Mouse (Mus musculus): ENCODE measurements around the gene 4933434E20Rik. TPM values are rescaled to one million over a fixed set of nuclear protein-coding genes. Genes with fewer than 3 reads are reported as not detected.

Gene 4933434E20Rik
- 51.5 and 53.0 TPM in 2 replicates for total RNA-seq (2017)

- ATAC-seq (replicated peaks in 1 of 2; ENCODE audit: insufficient read depth in 1 of 2, low FRiP score in 2 of 2, low TSS enrichment in 1 of 2, low read depth in 1 of 2, poor library complexity in 2 of 2, severe bottlenecking in 2 of 2): peak; percentile 34 to 55
These were observed at the start of gene 4933434E20Rik for GRCm38 (mm10) chr3:90051441-90052350. Gene 4933434E20Rik, plus strand, starts transcription at chr3:90051636.

GRCm38 (mm10) chr3:90004091-90004796 lies 47.2 kb upstream of the 4933434E20Rik start:
- no peak for ATAC-seq (replicated peaks in 1 of 2; ENCODE audit: insufficient read depth in 1 of 2, low FRiP score in 2 of 2, low TSS enrichment in 1 of 2, low read depth in 1 of 2, poor library complexity in 2 of 2, severe bottlenecking in 2 of 2)

GRCm38 (mm10) chr3:90010291-90010690 lies 41.1 kb upstream of the 4933434E20Rik start:
- ATAC-seq (replicated peaks in 1 of 2; ENCODE audit: insufficient read depth in 1 of 2, low FRiP score in 2 of 2, low TSS enrichment in 1 of 2, low read depth in 1 of 2, poor library complexity in 2 of 2, severe bottlenecking in 2 of 2): no peak

GRCm38 (mm10) chr3:90016626-90017025 lies 34.8 kb upstream of the 4933434E20Rik start:
- ATAC-seq (replicated peaks in 1 of 2; ENCODE audit: insufficient read depth in 1 of 2, low FRiP score in 2 of 2, low TSS enrichment in 1 of 2, low read depth in 1 of 2, poor library complexity in 2 of 2, severe bottlenecking in 2 of 2): no peak

GRCm38 (mm10) chr3:90034653-90035052 lies 16.8 kb upstream of the 4933434E20Rik start:
- ATAC-seq (replicated peaks in 1 of 2; ENCODE audit: insufficient read depth in 1 of 2, low FRiP score in 2 of 2, low TSS enrichment in 1 of 2, low read depth in 1 of 2, poor library complexity in 2 of 2, severe bottlenecking in 2 of 2): no peak

GRCm38 (mm10) chr3:90036263-90036662 lies 15.2 kb upstream of the 4933434E20Rik start:
- no peak for ATAC-seq (replicated peaks in 1 of 2; ENCODE audit: insufficient read depth in 1 of 2, low FRiP score in 2 of 2, low TSS enrichment in 1 of 2, low read depth in 1 of 2, poor library complexity in 2 of 2, severe bottlenecking in 2 of 2)

- ATAC-seq (replicated peaks in 1 of 2; ENCODE audit: insufficient read depth in 1 of 2, low FRiP score in 2 of 2, low TSS enrichment in 1 of 2, low read depth in 1 of 2, poor library complexity in 2 of 2, severe bottlenecking in 2 of 2): no peak
These were observed 1.7 kb upstream of the 4933434E20Rik start for GRCm38 (mm10) chr3:90049691-90050090.

- ATAC-seq (replicated peaks in 1 of 2; ENCODE audit: insufficient read depth in 1 of 2, low FRiP score in 2 of 2, low TSS enrichment in 1 of 2, low read depth in 1 of 2, poor library complexity in 2 of 2, severe bottlenecking in 2 of 2): peak; percentile 74 to 87
These were observed 1.2 kb downstream of the 4933434E20Rik start, which contains the start of gene Ubap2l for GRCm38 (mm10) chr3:90052351-90053241. Gene Ubap2l, minus strand, starts transcription at chr3:90052628.

- no peak for ATAC-seq (replicated peaks in 1 of 2; ENCODE audit: insufficient read depth in 1 of 2, low FRiP score in 2 of 2, low TSS enrichment in 1 of 2, low read depth in 1 of 2, poor library complexity in 2 of 2, severe bottlenecking in 2 of 2)
These were observed 10.1 kb downstream of the 4933434E20Rik start for GRCm38 (mm10) chr3:90061549-90061948.

- ATAC-seq (replicated peaks in 1 of 2; ENCODE audit: insufficient read depth in 1 of 2, low FRiP score in 2 of 2, low TSS enrichment in 1 of 2, low read depth in 1 of 2, poor library complexity in 2 of 2, severe bottlenecking in 2 of 2): no peak
These were observed 11.1 kb downstream of the 4933434E20Rik start for GRCm38 (mm10) chr3:90062539-90062938.

GRCm38 (mm10) chr3:90064383-90064782 lies 12.9 kb downstream of the 4933434E20Rik start:
- no peak for ATAC-seq (replicated peaks in 1 of 2; ENCODE audit: insufficient read depth in 1 of 2, low FRiP score in 2 of 2, low TSS enrichment in 1 of 2, low read depth in 1 of 2, poor library complexity in 2 of 2, severe bottlenecking in 2 of 2)

GRCm38 (mm10) chr3:90065553-90065952 lies 14.1 kb downstream of the 4933434E20Rik start:
- ATAC-seq (replicated peaks in 1 of 2; ENCODE audit: insufficient read depth in 1 of 2, low FRiP score in 2 of 2, low TSS enrichment in 1 of 2, low read depth in 1 of 2, poor library complexity in 2 of 2, severe bottlenecking in 2 of 2): peak in 1 of 2 experiments; percentile 51; a peak in 1 of 4 replicates

- no peak for ATAC-seq (replicated peaks in 1 of 2; ENCODE audit: insufficient read depth in 1 of 2, low FRiP score in 2 of 2, low TSS enrichment in 1 of 2, low read depth in 1 of 2, poor library complexity in 2 of 2, severe bottlenecking in 2 of 2)
These were observed 16.4 kb downstream of the 4933434E20Rik start for GRCm38 (mm10) chr3:90067851-90068250.

- ATAC-seq (replicated peaks in 1 of 2; ENCODE audit: insufficient read depth in 1 of 2, low FRiP score in 2 of 2, low TSS enrichment in 1 of 2, low read depth in 1 of 2, poor library complexity in 2 of 2, severe bottlenecking in 2 of 2): no peak
These were observed 18.3 kb downstream of the 4933434E20Rik start for GRCm38 (mm10) chr3:90069688-90070087.

GRCm38 (mm10) chr3:90072294-90072693 lies 20.9 kb downstream of the 4933434E20Rik start, which contains the start of gene Tpm3:
Gene Tpm3, plus strand, starts transcription at chr3:90072649.
- ATAC-seq (replicated peaks in 1 of 2; ENCODE audit: insufficient read depth in 1 of 2, low FRiP score in 2 of 2, low TSS enrichment in 1 of 2, low read depth in 1 of 2, poor library complexity in 2 of 2, severe bottlenecking in 2 of 2): no peak

GRCm38 (mm10) chr3:90076921-90077716 lies 25.7 kb downstream of the 4933434E20Rik start:
- ATAC-seq (replicated peaks in 1 of 2; ENCODE audit: insufficient read depth in 1 of 2, low FRiP score in 2 of 2, low TSS enrichment in 1 of 2, low read depth in 1 of 2, poor library complexity in 2 of 2, severe bottlenecking in 2 of 2): peak in 1 of 2 experiments; percentile 8; a peak in 1 of 4 replicates
